Mouse (Mus musculus) midbrain, postnatal 0 days (tissue): Measurements from ENCODE around the gene Pamr1. TPM values are rescaled to one million over a fixed set of nuclear protein-coding genes. Genes with fewer than 3 reads are reported as not detected.

ENCODE experiments used
- ATAC-seq: fragments of 200-750 bp; cut with Nextera tagmentation; 2 replicates; pipeline ENCODE4 v1.8.0; 2017; ENCODE audit warnings: moderate number of reproducible peaks, mild to moderate bottlenecking, moderate TSS enrichment, moderate library complexity; ENCODE audit not compliant: low FRiP score
- DNase-seq: peaks from one replicate; pipeline ENCODE4 v3.0.0-alpha.2; 2015; ENCODE audit warnings: low spot score
- H3K27ac ChIP-seq: fragments of 300-500 bp; sonication (generic); 2 replicates; pipeline ENCODE4 v1.5.1; 2014; ENCODE audit warnings: low read depth, mild to moderate bottlenecking, low read length, mixed read lengths
- H3K27me3 ChIP-seq: fragments of 300-500 bp; sonication (generic); 2 replicates; pipeline ENCODE4 v1.6.1; 2014; ENCODE audit warnings: low read length, control low read depth, mixed read lengths; ENCODE audit not compliant: insufficient read depth
- H3K36me3 ChIP-seq: fragments of 300-500 bp; sonication (generic); 2 replicates; pipeline ENCODE4 v1.6.1; 2014; ENCODE audit warnings: low read length, control low read depth, mixed read lengths; ENCODE audit not compliant: insufficient read depth
- H3K4me1 ChIP-seq: fragments of 300-500 bp; sonication (generic); 2 replicates; pipeline ENCODE4 v1.6.1; 2014; ENCODE audit warnings: mild to moderate bottlenecking, control low read depth, antibody characterized with exemption, low read length, mixed read lengths; ENCODE audit not compliant: insufficient read depth
- H3K4me2 ChIP-seq: fragments of 300-500 bp; sonication (generic); 2 replicates; pipeline ENCODE4 v1.6.1; 2014; ENCODE audit warnings: low read depth, mild to moderate bottlenecking, low read length, mixed read lengths; ENCODE audit not compliant: poor library complexity, severe bottlenecking
- H3K4me3 ChIP-seq: fragments of 300-500 bp; sonication (generic); 2 replicates; pipeline ENCODE4 v1.5.1; 2014; ENCODE audit warnings: low read depth, mild to moderate bottlenecking, low read length, moderate library complexity
- H3K9ac ChIP-seq: fragments of 300-500 bp; sonication (generic); replicated peaks from 2 replicates; pipeline ENCODE4 v1.6.1; 2014; ENCODE audit warnings: mild to moderate bottlenecking, low read length, moderate library complexity, mixed read lengths; ENCODE audit not compliant: poor library complexity, severe bottlenecking
- H3K9me3 ChIP-seq: fragments of 300-500 bp; sonication (generic); 2 replicates; pipeline ENCODE4 v1.6.1; 2016; ENCODE audit warnings: low read length, control low read depth
- CTCF ChIP-seq: IDR thresholded peaks from 2 replicates; pipeline ENCODE4 v1.5.1; 2016; ENCODE audit warnings: antibody characterized with exemption, mild to moderate bottlenecking
- WGBS: fragments of 180-500 bp; shearing (Covaris S2); extraction: QIAGEN DNeasy Blood & Tissue Kit; methylation state at CpG from one replicate; pipeline ENCODE4 v1.1.7; 2014; 5-methylcytosine and 5-hydroxymethylcytosine counted together
- polyA plus RNA-seq: library from polyadenylated mRNA; unstranded; fragments of >200 nt; fragmentation: Nextera tagmentation; extraction: Ambion mirVana; gene quantifications from 2 replicates; pipeline ENCODE4 v1.2.1, GENCODE M21; 2015
- total RNA-seq: library from RNA; depleted of rRNA; stranded (reverse); fragments of >200 nt; gene quantifications from 2 replicates; pipeline ENCODE4 v1.2.3, GENCODE M21; 2014

Gene Pamr1
- total and polyA plus RNA-seq, 2 experiments from 2014 or later, result 4.8 to 10.3 TPM

DNA sequence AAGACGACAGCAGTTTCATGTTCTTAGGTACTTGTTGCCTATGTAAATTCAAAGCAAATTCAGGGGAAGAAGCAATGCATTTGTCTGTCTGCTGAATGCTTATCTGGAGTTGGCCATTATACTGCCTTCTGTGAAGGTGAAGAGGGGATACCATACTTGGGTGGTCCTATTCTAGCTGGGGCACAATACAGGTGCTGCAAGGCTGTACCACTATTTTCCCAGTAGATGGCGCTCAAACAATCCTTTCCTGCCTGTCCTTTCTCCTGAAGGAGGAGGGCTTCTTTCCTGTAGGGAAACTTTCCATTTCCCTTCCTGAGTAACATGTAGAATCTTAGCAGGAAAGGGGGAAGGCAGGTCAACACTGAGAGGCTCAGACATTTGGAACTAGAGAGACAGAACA is 40.2 kb downstream of the Pamr1 start:
- Histone ChIP-seq H3K27ac (no peak overlapping the region), H3K36me3 (no peaks in the 10 kb centered on the region), H3K4me3 (no peak overlapping the region), H3K9me3 (no peaks in the 10 kb centered on the region), H3K4me2 (no peak overlapping the region), H3K4me1 (no peaks in the 10 kb centered on the region), H3K9ac (no peak overlapping the region), H3K27me3 (no peaks in the 10 kb centered on the region)
- 41% methylated on average over 2 of the region's 2 CpGs for WGBS
- peak; percentile 69; the same call in 1 of the 2 replicates for ATAC-seq
- peak; percentile 97 for TF ChIP-seq CTCF
- peak; percentile 84 for DNase-seq

- ATAC-seq (no peak), DNase-seq (no peak)
- no peaks in the 10 kb centered on the region for H3K27me3 ChIP-seq
- no peak overlapping the region for H3K4me2 ChIP-seq
- H3K27ac ChIP-seq, result no peak overlapping the region
- 86% methylated on average over 1 of the region's 1 CpGs for WGBS
- H3K9me3 ChIP-seq, result no peaks in the 10 kb centered on the region
- peaks cover under 1% of the 10 kb centered on the region; the same call in 1 of the 2 replicates for H3K4me1 ChIP-seq
- H3K9ac ChIP-seq, result no peak overlapping the region
- no peak overlapping the region for H3K4me3 ChIP-seq
- TF ChIP-seq CTCF, result no peak
- no peaks in the 10 kb centered on the region for H3K36me3 ChIP-seq
Measured at GRCm38 (mm10) chr2:102594535-102594934, 44.7 kb downstream of the Pamr1 start.

- H3K36me3 ChIP-seq, result no peaks in the 10 kb centered on the region
- no peak for ATAC-seq
- H3K4me3 ChIP-seq, result no peak overlapping the region
- no peak overlapping the region for H3K27ac ChIP-seq
- H3K4me1 ChIP-seq, result peaks cover 2% of the 10 kb centered on the region; the same call in 1 of the 2 replicates
- H3K27me3 ChIP-seq, result no peaks in the 10 kb centered on the region
- DNase-seq, result no peak
- TF ChIP-seq CTCF, result no peak
- H3K4me2 ChIP-seq, result no peak overlapping the region
- WGBS, result 94% methylated on average over 10 of the region's 10 CpGs
- H3K9ac ChIP-seq, result no peak overlapping the region
- H3K9me3 ChIP-seq, result no peaks in the 10 kb centered on the region
Measured at GRCm38 (mm10) chr2:102595395-102596130, 45.8 kb downstream of the Pamr1 start.

- WGBS, result 27% methylated on average over 2 of the region's 2 CpGs
- Histone ChIP-seq H3K36me3 (no peaks in the 10 kb centered on the region), H3K27me3 (no peaks in the 10 kb centered on the region), H3K9me3 (no peaks in the 10 kb centered on the region), H3K4me3 (no peak overlapping the region), H3K4me2 (no peak overlapping the region), H3K27ac (peak overlapping the region; percentile 47; the same call in 1 of the 2 replicates), H3K4me1 (peaks cover 2% of the 10 kb centered on the region; the same call in 1 of the 2 replicates), H3K9ac (no peak overlapping the region)
- peak; percentile 91 for ATAC-seq
- no peak for TF ChIP-seq CTCF
- peak; percentile 86 for DNase-seq
Measured at GRCm38 (mm10) chr2:102598911-102599721, 49.3 kb downstream of the Pamr1 start.

GRCm38 (mm10) chr2:102600516-102600915 is 50.7 kb downstream of the Pamr1 start:
- H3K4me2 ChIP-seq, result no peak overlapping the region
- no peaks in the 10 kb centered on the region for H3K9me3 ChIP-seq
- ATAC-seq (no peak), DNase-seq (no peak)
- H3K27me3 ChIP-seq, result no peaks in the 10 kb centered on the region
- H3K36me3 ChIP-seq, result no peaks in the 10 kb centered on the region
- H3K4me3 ChIP-seq, result no peak overlapping the region
- no peak overlapping the region for H3K9ac ChIP-seq
- peaks cover 2% of the 10 kb centered on the region; the same call in 1 of the 2 replicates for H3K4me1 ChIP-seq
- TF ChIP-seq CTCF, result no peak
- 90% methylated on average over 4 of the region's 4 CpGs for WGBS
- no peak overlapping the region for H3K27ac ChIP-seq

DNA sequence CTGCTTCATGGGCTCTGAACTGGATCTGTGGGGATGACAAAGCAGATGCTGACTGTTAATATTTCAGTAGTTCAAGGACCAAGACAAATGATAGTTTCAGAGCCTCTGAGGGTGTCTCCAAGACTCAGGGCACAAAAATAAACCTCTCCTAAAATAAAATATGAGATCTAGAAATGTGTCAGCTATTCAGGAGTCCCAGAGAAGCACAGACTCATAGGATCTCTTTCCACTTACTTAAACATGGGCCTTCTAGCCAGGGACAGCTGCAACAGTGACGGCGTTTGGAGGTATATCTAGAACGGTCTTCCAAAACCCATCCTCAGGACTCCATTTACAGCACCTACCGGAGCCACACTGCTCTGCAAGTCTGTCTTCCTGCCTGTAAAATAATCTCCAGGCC is 60.7 kb downstream of the Pamr1 start:
- H3K4me1 ChIP-seq, result no peaks in the 10 kb centered on the region
- no peaks in the 10 kb centered on the region for H3K27me3 ChIP-seq
- no peak for TF ChIP-seq CTCF
- no peaks in the 10 kb centered on the region for H3K9me3 ChIP-seq
- DNase-seq (no peak), ATAC-seq (no peak)
- no peak overlapping the region for H3K4me2 ChIP-seq
- 96% methylated on average over 4 of the region's 4 CpGs for WGBS
- H3K9ac ChIP-seq, result no peak overlapping the region
- H3K4me3 ChIP-seq, result no peak overlapping the region
- no peak overlapping the region for H3K27ac ChIP-seq
- H3K36me3 ChIP-seq, result no peaks in the 10 kb centered on the region
